Mouse (Mus musculus): ENCODE measurements around the gene Pelp1. TPM values are rescaled to one million over a fixed set of nuclear protein-coding genes. Genes with fewer than 3 reads are reported as not detected.
"Not testable (repeated sequence)": the region's sequence is repeated elsewhere in the genome, so short reads cannot be mapped to it uniquely, and the experiment has no call there.

Gene Pelp1
- total RNA-seq, 1 experiment from 2014 or later, result 5.5 TPM

GRCm38 (mm10) chr11:70432048-70432894, 22.4 kb upstream of the Pelp1 start, which contains the start of gene Arrb2:
TSS of gene Arrb2 (plus strand) at chr11:70432635.
- peak; percentile 80 for ATAC-seq (ENCODE audit: extremely low read depth, insufficient number of reproducible peaks, low FRiP score, poor library complexity, severe bottlenecking)

GRCm38 (mm10) chr11:70431574-70431973, 21.7 kb upstream of the Pelp1 start:
- ATAC-seq (ENCODE audit: extremely low read depth, insufficient number of reproducible peaks, low FRiP score, poor library complexity, severe bottlenecking), result no peak

GRCm38 (mm10) chr11:70426598-70426997, 16.8 kb upstream of the Pelp1 start:
- ATAC-seq (ENCODE audit: extremely low read depth, insufficient number of reproducible peaks, low FRiP score, poor library complexity, severe bottlenecking), result not testable (repeated sequence)

DNA sequence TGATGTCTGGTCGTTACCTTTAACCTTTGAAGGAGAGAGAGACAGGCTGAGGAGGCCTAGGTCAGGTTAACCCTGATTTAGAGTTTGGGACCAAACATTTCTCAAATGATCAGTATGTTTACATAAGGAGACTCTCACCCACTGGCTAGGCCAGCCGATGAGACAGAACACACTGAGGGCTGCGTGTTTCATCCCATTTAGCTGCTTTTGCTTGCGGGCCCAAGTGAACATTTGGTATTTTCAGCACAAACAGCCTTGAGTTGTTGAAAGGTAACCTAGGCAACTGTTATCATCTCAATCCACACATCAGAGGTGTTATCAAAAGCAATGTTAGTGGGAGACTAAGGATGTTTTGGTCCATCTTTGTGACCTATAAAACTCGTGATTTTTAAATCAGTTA, 9.7 kb upstream of the Pelp1 start:
- ATAC-seq (ENCODE audit: extremely low read depth, insufficient number of reproducible peaks, low FRiP score, poor library complexity, severe bottlenecking), result no peak

- no peak for ATAC-seq (ENCODE audit: extremely low read depth, insufficient number of reproducible peaks, low FRiP score, poor library complexity, severe bottlenecking)
Measured at GRCm38 (mm10) chr11:70418199-70418598, 8.4 kb upstream of the Pelp1 start.

GRCm38 (mm10) chr11:70413961-70414360, 4.1 kb upstream of the Pelp1 start:
- ATAC-seq (ENCODE audit: extremely low read depth, insufficient number of reproducible peaks, low FRiP score, poor library complexity, severe bottlenecking), result peak; percentile 59

DNA sequence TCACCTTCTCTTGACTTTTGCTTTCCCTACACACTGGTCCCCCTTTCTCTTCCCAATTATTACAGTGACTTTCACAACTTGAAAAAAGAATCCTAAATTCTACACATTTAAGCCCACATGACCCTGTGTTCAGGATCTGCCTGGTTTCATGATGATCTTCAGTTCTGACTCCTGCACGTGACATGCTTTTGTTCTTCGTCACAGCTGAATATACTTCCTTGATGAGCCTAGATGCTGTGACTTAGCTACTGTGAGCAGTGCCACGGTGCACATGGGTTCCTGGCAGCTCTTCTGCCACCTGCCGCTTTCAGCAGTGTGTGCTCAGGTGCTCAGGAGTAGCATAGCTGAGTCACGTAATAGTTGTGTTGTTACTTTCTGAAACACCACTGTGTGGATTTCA, 2.8 kb upstream of the Pelp1 start:
- no peak for ATAC-seq (ENCODE audit: extremely low read depth, insufficient number of reproducible peaks, low FRiP score, poor library complexity, severe bottlenecking)

GRCm38 (mm10) chr11:70410297-70410643, 439 bp upstream of the Pelp1 start:
- no peak for ATAC-seq (ENCODE audit: extremely low read depth, insufficient number of reproducible peaks, low FRiP score, poor library complexity, severe bottlenecking)

DNA sequence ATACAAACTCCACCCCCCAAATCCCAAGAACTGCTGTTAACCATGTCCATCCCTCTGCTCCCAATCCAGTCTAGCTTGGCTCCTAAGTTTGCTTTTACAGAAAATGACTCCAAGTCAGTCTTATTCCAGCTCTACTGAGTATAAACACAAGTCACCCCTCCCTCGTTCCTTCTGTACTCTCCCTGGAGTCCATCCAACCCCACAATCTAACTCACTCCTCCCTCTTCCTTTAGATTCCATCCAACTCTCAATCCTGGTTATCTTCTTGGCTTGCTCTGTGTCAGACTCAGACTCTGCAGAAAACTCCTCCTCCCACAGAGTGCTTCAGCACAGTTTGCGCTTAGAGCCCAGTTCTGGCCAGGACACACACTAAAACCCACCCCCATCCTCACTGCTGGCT, 6.2 kb downstream of the Pelp1 start:
- no peak for ATAC-seq (ENCODE audit: extremely low read depth, insufficient number of reproducible peaks, low FRiP score, poor library complexity, severe bottlenecking)

DNA sequence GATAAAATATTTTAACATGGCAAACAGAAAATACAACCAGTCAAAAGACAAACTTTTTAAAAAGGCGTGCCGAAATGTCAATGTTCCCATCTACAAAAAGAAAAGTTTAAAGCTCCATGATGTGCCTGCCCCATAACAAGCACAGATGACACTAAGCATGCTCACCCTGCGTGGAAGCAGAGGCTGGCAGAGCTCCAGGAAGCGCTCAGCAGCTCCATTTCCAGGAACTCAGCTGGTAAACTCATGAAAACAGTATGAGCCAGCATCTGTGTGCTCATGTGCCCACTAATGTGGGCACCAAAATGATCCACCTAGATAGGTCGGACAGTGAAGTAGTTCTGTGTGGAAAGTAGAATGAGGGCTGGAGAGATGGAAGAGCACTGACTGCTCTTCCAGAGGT, 20.4 kb downstream of the Pelp1 start:
- no peak for ATAC-seq (ENCODE audit: extremely low read depth, insufficient number of reproducible peaks, low FRiP score, poor library complexity, severe bottlenecking)

- no peak for ATAC-seq (ENCODE audit: extremely low read depth, insufficient number of reproducible peaks, low FRiP score, poor library complexity, severe bottlenecking)
Measured at GRCm38 (mm10) chr11:70387436-70387835, 22.4 kb downstream of the Pelp1 start.

GRCm38 (mm10) chr11:70384136-70384535, 25.7 kb downstream of the Pelp1 start:
- ATAC-seq (ENCODE audit: extremely low read depth, insufficient number of reproducible peaks, low FRiP score, poor library complexity, severe bottlenecking), result no peak

DNA sequence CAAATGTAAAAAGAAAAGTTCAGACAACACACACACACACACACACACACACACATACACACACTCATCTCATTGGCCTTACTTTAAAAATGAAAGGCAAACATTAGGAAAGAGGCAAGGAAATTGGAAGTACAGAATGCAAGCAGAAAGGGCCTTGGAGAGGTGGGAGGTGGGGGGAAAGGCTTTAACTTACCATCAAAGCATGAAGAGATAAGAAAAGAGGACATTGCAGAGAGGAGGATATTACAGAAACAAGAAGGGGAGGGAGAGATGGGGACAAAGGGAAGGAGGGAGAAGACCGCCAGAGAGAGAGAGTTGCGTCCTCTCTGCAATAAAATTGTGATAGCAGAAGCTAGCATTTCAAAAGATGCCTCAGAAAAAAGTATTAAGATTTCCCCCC, 28.5 kb downstream of the Pelp1 start:
- ATAC-seq (ENCODE audit: extremely low read depth, insufficient number of reproducible peaks, low FRiP score, poor library complexity, severe bottlenecking), result no peak

GRCm38 (mm10) chr11:70380478-70381005, 29.3 kb downstream of the Pelp1 start:
- no peak for ATAC-seq (ENCODE audit: extremely low read depth, insufficient number of reproducible peaks, low FRiP score, poor library complexity, severe bottlenecking)

GRCm38 (mm10) chr11:70376054-70376453, 33.8 kb downstream of the Pelp1 start:
- ATAC-seq (ENCODE audit: extremely low read depth, insufficient number of reproducible peaks, low FRiP score, poor library complexity, severe bottlenecking), result no peak

DNA sequence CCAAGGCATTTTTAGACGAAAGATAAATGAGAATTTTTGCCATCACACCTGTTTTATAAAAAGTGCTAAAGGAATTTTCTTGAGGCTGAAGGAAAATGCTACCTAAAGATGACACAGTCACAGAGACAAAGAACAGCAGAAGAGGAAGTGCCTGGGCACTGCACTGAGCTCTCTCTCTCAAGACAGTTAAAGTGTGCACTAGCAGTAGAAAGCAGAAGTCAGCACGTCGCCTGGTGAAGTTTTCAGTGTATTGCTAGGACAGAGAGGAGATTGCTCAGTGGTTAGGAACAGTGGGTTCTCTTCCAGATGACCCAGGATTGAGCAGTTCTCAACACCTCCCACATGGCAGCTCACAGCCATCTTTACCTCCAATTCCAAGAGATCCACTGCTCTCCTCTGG, 35.5 kb downstream of the Pelp1 start:
- peak; percentile 89 for ATAC-seq (ENCODE audit: extremely low read depth, insufficient number of reproducible peaks, low FRiP score, poor library complexity, severe bottlenecking)

GRCm38 (mm10) chr11:70372849-70373557, 36.8 kb downstream of the Pelp1 start:
- no peak for ATAC-seq (ENCODE audit: extremely low read depth, insufficient number of reproducible peaks, low FRiP score, poor library complexity, severe bottlenecking)

DNA sequence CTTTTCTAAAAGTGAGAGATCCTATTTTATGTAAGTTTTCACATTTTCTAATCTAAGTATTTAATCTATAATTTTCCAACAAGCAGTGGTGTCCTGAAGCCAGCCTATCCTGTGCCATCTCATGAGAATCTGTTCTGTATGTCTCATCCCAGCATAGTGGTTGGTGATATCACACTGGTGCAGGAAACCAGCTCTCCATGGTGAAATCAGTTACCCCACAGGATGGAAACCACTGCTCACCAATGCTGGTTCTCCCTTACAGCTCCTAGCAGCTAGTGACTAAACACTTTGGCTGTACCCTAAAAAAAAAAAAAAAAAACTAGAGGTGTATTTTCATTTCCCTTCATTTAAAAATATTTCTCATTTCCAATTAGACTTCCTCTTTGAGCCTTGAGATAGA, 37.4 kb downstream of the Pelp1 start:
- no peak for ATAC-seq (ENCODE audit: extremely low read depth, insufficient number of reproducible peaks, low FRiP score, poor library complexity, severe bottlenecking)

GRCm38 (mm10) chr11:70368626-70369025, 41.2 kb downstream of the Pelp1 start:
- ATAC-seq (ENCODE audit: extremely low read depth, insufficient number of reproducible peaks, low FRiP score, poor library complexity, severe bottlenecking), result not testable (repeated sequence)

DNA sequence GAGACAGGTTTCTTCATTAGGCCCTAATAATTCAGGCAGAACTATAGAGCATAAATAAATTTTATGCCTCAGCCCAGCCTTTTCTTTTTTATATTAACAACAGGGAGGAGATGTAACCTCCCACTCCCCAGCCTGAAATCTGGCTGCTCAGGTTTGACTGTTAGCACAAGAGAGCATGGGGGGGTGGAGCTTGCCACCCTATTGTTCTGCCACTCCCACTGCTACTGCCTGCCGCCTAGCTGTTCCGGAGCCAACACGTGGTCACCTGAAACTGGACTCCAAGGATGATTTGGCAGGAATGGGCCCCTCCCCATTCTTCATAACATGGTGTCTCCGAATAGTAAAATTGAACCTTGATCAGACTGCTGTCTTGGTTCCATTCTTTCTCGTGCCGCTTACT, 42.1 kb downstream of the Pelp1 start:
- not testable (repeated sequence) for ATAC-seq (ENCODE audit: extremely low read depth, insufficient number of reproducible peaks, low FRiP score, poor library complexity, severe bottlenecking)
